Mouse (Mus musculus) neural tube, embryonic 10.5 days (tissue): Measurements from ENCODE around the gene Hcn1.

Source experiments
- DNase-seq: peaks from one replicate; pipeline ENCODE4 v3.0.0-alpha.2; 2017; ENCODE audit warnings: low spot score; ENCODE audit errors: extremely low spot score

Gene Hcn1

DNA sequence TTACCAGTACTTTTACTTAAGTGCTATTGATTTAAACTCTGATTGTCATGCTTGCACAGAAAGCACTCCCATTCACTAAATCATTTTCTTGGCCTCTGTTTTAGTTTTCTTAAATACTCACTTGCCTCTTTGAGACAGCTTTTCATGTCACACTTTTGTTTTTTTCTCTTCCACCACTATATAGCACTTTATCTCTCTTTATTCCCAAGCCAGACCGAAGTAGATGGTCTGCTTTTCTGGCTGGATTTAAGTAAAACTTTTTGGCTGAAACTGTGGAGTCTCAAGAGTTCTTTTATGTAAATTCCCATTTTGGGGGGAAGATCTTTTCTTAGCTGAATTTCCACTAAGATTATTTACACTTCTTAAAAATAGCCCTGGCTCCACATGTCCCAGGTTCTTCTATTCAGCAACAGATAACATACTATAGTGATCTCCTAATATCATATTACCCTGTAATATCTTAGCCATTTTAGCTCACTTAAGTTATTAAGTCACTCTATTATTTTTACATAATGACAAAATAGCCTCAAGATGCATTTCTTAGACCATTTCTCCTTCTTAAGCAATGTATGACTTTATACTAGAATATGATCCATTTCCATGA is 92.7 kb downstream of the Hcn1 start:
- no peak for DNase-seq

- no peak for DNase-seq
Observed at GRCm38 (mm10) chr13:117705573-117705972, 103.5 kb downstream of the Hcn1 start.

DNA sequence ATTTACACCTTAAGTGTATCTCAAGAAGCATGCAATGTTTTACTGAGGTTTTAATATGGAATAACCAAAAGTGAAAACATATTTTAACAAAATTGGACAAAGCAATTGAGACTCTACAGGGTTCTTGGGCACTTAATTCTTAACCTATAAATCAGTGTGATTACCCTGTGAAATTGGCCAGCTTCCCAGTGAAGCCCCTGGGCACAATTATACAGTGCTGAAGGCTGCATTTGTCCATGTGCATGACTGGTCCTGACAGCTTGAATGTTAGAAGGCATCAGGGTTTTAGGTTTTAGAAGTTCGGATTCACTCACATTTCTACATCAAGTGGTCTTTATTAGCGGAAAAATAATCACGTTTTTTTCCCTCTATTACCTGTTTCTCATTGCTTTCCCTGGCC is 103.9 kb downstream of the Hcn1 start:
- DNase-seq = no peak

- DNase-seq = no peak
Observed at GRCm38 (mm10) chr13:117706496-117706895, 104.4 kb downstream of the Hcn1 start.

- no peak for DNase-seq
Observed at GRCm38 (mm10) chr13:117706986-117707738, 105.0 kb downstream of the Hcn1 start.

- no peak for DNase-seq
Observed at GRCm38 (mm10) chr13:117710811-117711210, 108.7 kb downstream of the Hcn1 start.

DNA sequence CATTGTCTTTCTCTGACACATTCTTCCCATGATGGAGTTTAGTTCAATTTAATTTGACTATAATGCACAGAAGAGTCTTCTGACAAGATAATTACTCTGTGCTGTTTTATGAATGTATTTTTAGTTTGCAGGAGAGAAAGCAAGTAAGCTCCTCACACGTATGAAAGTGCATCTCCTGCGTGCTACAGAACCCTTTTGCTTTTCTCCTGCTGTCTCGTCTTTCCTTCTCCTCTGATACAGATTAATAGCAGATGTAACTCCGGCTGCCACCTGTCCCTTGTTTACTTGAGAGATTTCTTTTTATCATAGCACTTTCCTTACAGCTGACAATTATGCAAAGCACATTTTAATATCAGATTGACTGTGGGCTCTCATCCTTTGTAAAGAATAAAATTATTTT is 120.0 kb downstream of the Hcn1 start:
- no peak for DNase-seq

DNA sequence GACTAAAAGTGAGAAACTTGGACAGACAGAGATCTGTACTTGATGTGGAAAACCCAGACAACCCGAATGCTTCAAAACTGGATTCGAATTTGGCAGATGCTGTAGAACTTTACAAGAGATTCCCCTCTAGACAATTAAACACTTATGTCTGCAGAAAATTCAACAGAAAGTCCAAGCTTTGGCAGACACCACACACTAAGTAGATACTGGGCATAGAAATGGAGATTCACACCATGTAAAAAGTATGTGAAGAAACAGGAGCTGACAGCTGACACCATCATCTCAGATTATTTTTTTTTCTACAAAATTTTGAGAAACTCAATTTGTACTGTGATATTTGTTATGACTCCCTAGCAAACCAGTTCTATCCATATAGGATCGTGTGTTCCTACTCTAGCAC is 122.0 kb downstream of the Hcn1 start:
- DNase-seq = no peak

- DNase-seq = no peak
Observed at GRCm38 (mm10) chr13:117728393-117728792, 126.3 kb downstream of the Hcn1 start.

GRCm38 (mm10) chr13:117732738-117733137 is 130.6 kb downstream of the Hcn1 start:
- DNase-seq = no peak

GRCm38 (mm10) chr13:117744451-117744850 is 142.3 kb downstream of the Hcn1 start:
- DNase-seq = no peak

GRCm38 (mm10) chr13:117745173-117745572 is 143.1 kb downstream of the Hcn1 start:
- no peak for DNase-seq

- DNase-seq = no peak
Observed at GRCm38 (mm10) chr13:117765487-117765886, 163.4 kb downstream of the Hcn1 start.

DNA sequence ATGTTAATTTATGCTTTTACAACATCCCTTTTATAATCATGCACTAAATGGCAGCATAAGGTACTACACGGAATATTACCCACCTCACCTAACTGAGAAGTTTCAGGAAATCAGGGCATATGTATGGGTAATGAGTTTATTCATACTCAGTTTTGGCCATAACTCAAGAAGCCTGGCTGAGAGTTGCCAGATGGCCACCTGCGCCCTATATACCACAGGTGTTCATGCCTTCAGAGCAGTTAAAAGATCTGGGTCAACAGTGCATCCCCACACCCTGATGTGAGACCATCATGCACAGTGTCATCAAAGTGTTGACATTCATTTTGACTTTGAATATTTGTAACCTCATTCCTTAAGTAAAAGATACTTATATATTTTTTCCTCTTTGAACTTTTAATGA is 183.3 kb downstream of the Hcn1 start:
- no peak for DNase-seq

DNA sequence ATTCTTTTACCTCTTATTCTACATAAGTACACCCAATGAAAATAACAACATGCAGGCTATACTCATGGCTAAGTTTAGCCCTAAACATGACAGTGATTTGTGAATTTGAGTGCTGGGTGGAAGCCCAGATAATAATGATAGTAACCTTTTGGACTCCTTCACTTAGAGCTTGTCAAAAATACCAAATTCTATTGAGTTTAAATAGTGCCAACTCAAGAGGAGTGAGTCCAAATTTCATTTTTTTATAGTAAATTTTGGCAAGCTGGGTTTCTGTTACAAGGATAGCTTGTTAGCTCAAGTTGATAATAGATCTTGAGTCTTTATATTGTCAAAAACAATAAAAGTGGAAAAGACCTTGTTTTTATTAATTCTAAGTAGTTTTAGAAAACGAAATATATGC is 190.7 kb downstream of the Hcn1 start:
- DNase-seq = no peak

DNA sequence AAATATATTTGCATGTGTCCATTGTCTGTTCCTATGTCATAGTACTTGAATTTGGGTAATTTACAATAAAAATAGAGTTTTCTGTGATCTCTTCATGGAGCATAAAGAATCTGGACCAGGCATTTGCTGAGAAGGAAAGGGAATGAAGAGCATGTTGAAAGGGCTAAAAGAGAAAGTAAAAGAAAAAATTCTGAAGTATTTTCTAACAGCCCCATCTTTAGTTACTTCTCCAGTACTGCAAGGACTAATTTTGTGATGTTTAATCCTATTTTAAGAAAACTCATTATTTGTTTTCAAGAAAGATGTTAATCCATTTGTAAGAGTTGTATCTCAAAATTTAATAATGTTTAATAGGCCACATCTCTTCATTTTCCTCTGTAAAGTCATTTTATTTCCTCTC is 198.9 kb downstream of the Hcn1 start:
- no peak for DNase-seq

DNA sequence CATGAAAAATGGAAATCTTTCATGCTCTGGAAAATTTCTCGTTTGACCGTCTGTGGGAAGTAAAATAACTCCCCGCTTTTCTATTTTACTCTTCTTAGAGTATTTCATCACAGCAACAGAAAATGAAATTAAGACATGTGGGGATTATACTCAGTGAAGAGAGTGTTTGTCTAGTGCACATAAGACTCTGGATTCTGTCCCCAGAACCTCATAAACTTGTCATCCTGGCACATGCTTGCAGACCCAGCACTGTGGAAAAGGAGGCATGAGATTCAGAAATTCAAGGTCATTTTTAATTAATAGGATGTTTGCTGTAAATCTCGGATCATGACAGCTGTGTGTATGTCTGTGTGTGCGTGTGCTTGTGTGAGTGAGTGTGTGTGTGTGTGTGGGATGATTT is 225.5 kb downstream of the Hcn1 start:
- DNase-seq = no peak

DNA sequence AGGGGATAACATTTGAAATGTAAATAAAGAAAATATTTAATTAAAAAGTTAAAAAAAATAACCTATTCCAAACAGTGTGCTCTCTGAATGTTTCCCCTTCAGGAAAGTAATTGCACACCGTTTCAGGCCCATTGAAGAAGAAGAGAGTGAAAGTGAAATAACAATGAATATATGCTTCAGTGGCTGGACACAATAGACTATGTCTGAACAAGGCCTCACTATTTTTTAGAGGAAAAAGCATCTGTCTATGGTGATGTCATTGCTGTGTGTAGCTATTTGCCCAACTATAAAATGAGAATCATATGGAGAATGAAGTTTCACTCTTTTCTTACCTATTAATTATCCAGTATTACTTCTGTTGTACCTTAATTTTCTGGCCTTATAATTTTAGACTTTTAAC is 234.5 kb downstream of the Hcn1 start:
- DNase-seq = no peak

- no peak for DNase-seq
Observed at GRCm38 (mm10) chr13:117838264-117838663, 236.1 kb downstream of the Hcn1 start.

GRCm38 (mm10) chr13:117842366-117842765 is 240.2 kb downstream of the Hcn1 start:
- no peak for DNase-seq

DNA sequence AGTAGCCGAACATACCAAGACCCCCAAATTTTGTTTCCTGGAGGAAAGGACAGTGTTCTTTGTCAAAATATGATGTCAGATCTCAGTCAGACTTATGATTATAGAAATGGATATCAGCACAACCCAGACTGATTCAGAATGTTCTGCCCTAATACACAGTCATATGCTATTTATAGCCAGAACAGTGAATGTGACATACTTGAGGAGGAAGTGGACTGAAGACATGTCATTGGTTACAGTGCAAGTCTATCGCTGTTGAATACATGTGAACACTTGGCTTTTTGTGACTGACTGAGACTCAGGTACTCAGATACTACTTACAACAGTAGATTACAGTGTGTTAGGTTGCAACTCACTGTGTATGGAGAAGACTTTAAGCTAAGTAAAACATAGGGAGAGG is 245.2 kb downstream of the Hcn1 start:
- DNase-seq = no peak

- no peak for DNase-seq
Observed at GRCm38 (mm10) chr13:117848757-117849156, 246.6 kb downstream of the Hcn1 start.
